Mouse (Mus musculus) ES-Bruce4 (cell line): ENCODE measurements around the gene Ost4.

Experiments
- CTCF ChIP-seq: IDR thresholded peaks from one replicate; pipeline ENCODE4 v1.8.1; 2011; ENCODE audit warnings: low read depth, low read length
- EP300 ChIP-seq: IDR thresholded peaks from 2 replicates; pipeline ENCODE4 v1.6.1; 2011; ENCODE audit warnings: low read depth, low read length; ENCODE audit not compliant: insufficient read depth
- POLR2A ChIP-seq: IDR thresholded peaks from one replicate; pipeline ENCODE4 v1.8.1; 2011; ENCODE audit warnings: low read length; ENCODE audit not compliant: insufficient read depth

- no peak for TF ChIP-seq CTCF
- no peak for TF ChIP-seq POLR2A
- no peak for TF ChIP-seq EP300
Measured at GRCm38 (mm10) chr5:30879347-30879943, 28.1 kb downstream of the Ost4 start.
